Mouse (Mus musculus): Measurements from ENCODE around the gene Ksr2. TPM values are rescaled to one million over a fixed set of nuclear protein-coding genes. Genes with fewer than 3 reads are reported as not detected.

Ksr2 gene
- polyA plus RNA-seq, 1 experiment from 2014 or later, result 0.09 TPM

- no peaks in the 10 kb centered on the region for H3K36me3 ChIP-seq (ENCODE audit: control insufficient read depth, insufficient read depth, low read length)
- no peak overlapping the region for H3K27ac ChIP-seq (ENCODE audit: low read length)
- no peak overlapping the region for H3K9ac ChIP-seq (ENCODE audit: low read length)
- H3K9me3 ChIP-seq (ENCODE audit: control insufficient read depth, low read length), result no peaks in the 10 kb centered on the region; the same call in 1 of the 2 replicates
- no peak overlapping the region for H3K4me2 ChIP-seq (ENCODE audit: low read depth, low read length)
- H3K4me1 ChIP-seq (replicated peaks; ENCODE audit: control insufficient read depth, insufficient read depth, low read length), result no peaks in the 10 kb centered on the region
- ATAC-seq (ENCODE audit: low read depth), result no peak
- H3K27me3 ChIP-seq (ENCODE audit: control insufficient read depth, insufficient read depth, low read depth, low read length), result no peaks in the 10 kb centered on the region
- 28% methylated on average over 3 of the region's 3 CpGs for WGBS
- no peak overlapping the region for H3K4me3 ChIP-seq (ENCODE audit: low read length)
Observed at GRCm38 (mm10) chr5:117688738-117689137, 274.9 kb downstream of the Ksr2 start.

DNA sequence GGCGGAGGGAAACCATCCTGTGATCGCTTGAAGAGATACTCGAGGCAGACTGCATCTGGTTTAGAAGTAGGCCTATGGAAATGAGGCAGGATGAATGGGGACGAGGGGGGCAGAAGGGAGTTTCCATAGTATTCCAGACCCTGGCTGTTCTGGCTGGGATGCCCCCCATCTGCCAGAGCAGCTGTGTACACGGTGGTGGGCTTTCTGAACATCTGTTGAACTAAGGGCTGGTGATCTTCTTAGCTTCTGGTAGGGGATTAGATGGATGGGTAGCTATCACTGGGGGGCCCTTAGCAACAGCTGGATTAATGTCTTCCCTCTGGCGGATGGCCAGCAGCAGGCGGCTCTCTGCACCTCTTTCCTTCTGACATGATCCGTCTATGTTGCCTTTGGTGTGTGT is 276.0 kb downstream of the Ksr2 start:
- no peak for ATAC-seq (ENCODE audit: low read depth)
- H3K36me3 ChIP-seq (ENCODE audit: control insufficient read depth, insufficient read depth, low read length), result no peaks in the 10 kb centered on the region
- no peaks in the 10 kb centered on the region for H3K27me3 ChIP-seq (ENCODE audit: control insufficient read depth, insufficient read depth, low read depth, low read length)
- H3K9ac ChIP-seq (ENCODE audit: low read length), result no peak overlapping the region
- H3K4me2 ChIP-seq (ENCODE audit: low read depth, low read length), result no peak overlapping the region
- no peak overlapping the region for H3K27ac ChIP-seq (ENCODE audit: low read length)
- 50% methylated on average over 8 of the region's 8 CpGs for WGBS
- no peaks in the 10 kb centered on the region for H3K9me3 ChIP-seq (ENCODE audit: control insufficient read depth, low read length)
- H3K4me3 ChIP-seq (ENCODE audit: low read length), result no peak overlapping the region
- no peaks in the 10 kb centered on the region; the same call in 1 of the 2 replicates for H3K4me1 ChIP-seq (replicated peaks; ENCODE audit: control insufficient read depth, insufficient read depth, low read length)

DNA sequence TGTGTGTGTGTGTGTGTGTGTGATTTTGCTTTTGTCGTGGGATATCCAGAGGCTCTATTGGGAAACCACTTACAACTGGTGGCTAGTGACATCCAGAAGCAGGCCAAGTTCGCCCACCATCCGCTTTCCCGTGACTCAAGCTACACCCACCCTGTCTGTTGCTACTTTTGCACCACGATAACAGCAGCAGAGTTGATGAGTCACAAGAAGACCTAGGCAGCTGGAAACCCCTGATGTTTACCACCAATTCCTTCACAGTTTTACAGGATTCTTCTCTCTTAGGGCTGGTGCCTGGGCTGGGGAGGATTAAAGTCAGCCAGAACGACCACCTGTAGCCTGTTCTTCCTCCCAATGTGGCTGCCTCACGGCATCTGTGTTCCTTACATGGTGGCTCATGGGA is 277.5 kb downstream of the Ksr2 start:
- Histone ChIP-seq H3K4me1 (replicated peaks; ENCODE audit: control insufficient read depth, insufficient read depth, low read length) (no peaks in the 10 kb centered on the region; the same call in 1 of the 2 replicates), H3K27ac (ENCODE audit: low read length) (no peak overlapping the region), H3K4me3 (ENCODE audit: low read length) (no peak overlapping the region), H3K27me3 (ENCODE audit: control insufficient read depth, insufficient read depth, low read depth, low read length) (no peaks in the 10 kb centered on the region), H3K36me3 (ENCODE audit: control insufficient read depth, insufficient read depth, low read length) (no peaks in the 10 kb centered on the region), H3K9ac (ENCODE audit: low read length) (no peak overlapping the region), H3K4me2 (ENCODE audit: low read depth, low read length) (no peak overlapping the region), H3K9me3 (ENCODE audit: control insufficient read depth, low read length) (no peaks in the 10 kb centered on the region)
- no peak for ATAC-seq (ENCODE audit: low read depth)
- 73% methylated on average over 7 of the region's 7 CpGs for WGBS

DNA sequence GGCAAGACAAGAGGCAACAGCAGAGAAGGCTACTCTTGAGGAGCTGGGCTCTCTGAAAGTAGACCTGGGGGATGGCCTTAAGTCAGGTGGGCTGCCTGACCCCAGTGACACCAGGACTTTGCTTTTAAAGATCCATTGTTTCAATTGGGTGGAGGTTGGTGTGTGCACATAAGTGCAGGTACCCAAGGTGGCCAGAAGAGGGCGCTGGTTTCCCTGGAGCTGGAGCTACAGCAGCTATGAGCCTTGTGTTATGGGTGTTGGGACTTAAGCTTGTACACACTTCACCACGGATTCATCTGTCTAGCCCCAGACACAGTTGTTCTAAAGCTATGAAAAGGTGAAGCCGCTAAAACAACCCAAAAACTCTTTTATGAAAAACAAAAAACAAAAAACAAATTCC is 279.8 kb downstream of the Ksr2 start:
- 76% methylated on average over 3 of the region's 3 CpGs for WGBS
- no peak overlapping the region for H3K9ac ChIP-seq (ENCODE audit: low read length)
- H3K4me2 ChIP-seq (ENCODE audit: low read depth, low read length), result no peak overlapping the region
- H3K27me3 ChIP-seq (ENCODE audit: control insufficient read depth, insufficient read depth, low read depth, low read length), result no peaks in the 10 kb centered on the region
- no peak for ATAC-seq (ENCODE audit: low read depth)
- no peaks in the 10 kb centered on the region for H3K36me3 ChIP-seq (ENCODE audit: control insufficient read depth, insufficient read depth, low read length)
- no peaks in the 10 kb centered on the region; the same call in 1 of the 2 replicates for H3K4me1 ChIP-seq (replicated peaks; ENCODE audit: control insufficient read depth, insufficient read depth, low read length)
- no peaks in the 10 kb centered on the region for H3K9me3 ChIP-seq (ENCODE audit: control insufficient read depth, low read length)
- no peak overlapping the region for H3K4me3 ChIP-seq (ENCODE audit: low read length)
- H3K27ac ChIP-seq (ENCODE audit: low read length), result no peak overlapping the region

- Histone ChIP-seq H3K4me1 (replicated peaks; ENCODE audit: control insufficient read depth, insufficient read depth, low read length) (no peaks in the 10 kb centered on the region; the same call in 1 of the 2 replicates), H3K27ac (ENCODE audit: low read length) (no peak overlapping the region), H3K9ac (ENCODE audit: low read length) (no peak overlapping the region), H3K36me3 (ENCODE audit: control insufficient read depth, insufficient read depth, low read length) (no peaks in the 10 kb centered on the region), H3K27me3 (ENCODE audit: control insufficient read depth, insufficient read depth, low read depth, low read length) (no peaks in the 10 kb centered on the region), H3K4me3 (ENCODE audit: low read length) (no peak overlapping the region), H3K4me2 (ENCODE audit: low read depth, low read length) (no peak overlapping the region), H3K9me3 (ENCODE audit: control insufficient read depth, low read length) (no peaks in the 10 kb centered on the region)
- no peak for ATAC-seq (ENCODE audit: low read depth)
- WGBS, result 10% methylated on average over 11 of the region's 11 CpGs
Observed at GRCm38 (mm10) chr5:117694632-117695031, 280.8 kb downstream of the Ksr2 start.

GRCm38 (mm10) chr5:117696366-117696765 is 282.6 kb downstream of the Ksr2 start:
- H3K27me3 ChIP-seq (ENCODE audit: control insufficient read depth, insufficient read depth, low read depth, low read length), result no peaks in the 10 kb centered on the region
- 70% methylated on average over 8 of the region's 8 CpGs for WGBS
- no peak overlapping the region for H3K9ac ChIP-seq (ENCODE audit: low read length)
- H3K9me3 ChIP-seq (ENCODE audit: control insufficient read depth, low read length), result no peaks in the 10 kb centered on the region
- no peak overlapping the region for H3K4me2 ChIP-seq (ENCODE audit: low read depth, low read length)
- no peak overlapping the region for H3K4me3 ChIP-seq (ENCODE audit: low read length)
- no peaks in the 10 kb centered on the region for H3K36me3 ChIP-seq (ENCODE audit: control insufficient read depth, insufficient read depth, low read length)
- H3K27ac ChIP-seq (ENCODE audit: low read length), result no peak overlapping the region
- ATAC-seq (ENCODE audit: low read depth), result no peak
- H3K4me1 ChIP-seq (replicated peaks; ENCODE audit: control insufficient read depth, insufficient read depth, low read length), result no peaks in the 10 kb centered on the region; the same call in 1 of the 2 replicates

DNA sequence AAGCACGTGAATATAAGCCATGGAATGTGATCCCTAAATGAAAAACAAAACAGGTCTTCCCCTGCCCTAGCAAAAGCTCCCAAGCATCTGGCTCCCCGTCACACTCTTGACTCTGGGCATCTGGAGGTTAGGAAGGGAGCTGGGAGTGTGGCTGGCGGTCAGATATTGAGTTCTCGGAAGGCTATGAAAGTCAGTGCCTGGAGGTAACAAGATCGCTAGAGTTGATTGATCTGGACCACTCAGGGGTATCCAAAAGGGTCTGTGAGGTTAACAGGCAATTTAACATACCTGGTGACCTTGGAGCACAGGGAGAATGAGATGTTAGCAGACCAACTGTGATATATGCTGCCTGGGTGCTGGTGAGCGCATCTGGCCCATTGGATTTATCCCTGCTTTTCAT is 283.8 kb downstream of the Ksr2 start:
- H3K4me1 ChIP-seq (replicated peaks; ENCODE audit: control insufficient read depth, insufficient read depth, low read length), result no peaks in the 10 kb centered on the region; the same call in 1 of the 2 replicates
- H3K36me3 ChIP-seq (ENCODE audit: control insufficient read depth, insufficient read depth, low read length), result no peaks in the 10 kb centered on the region
- H3K27me3 ChIP-seq (ENCODE audit: control insufficient read depth, insufficient read depth, low read depth, low read length), result no peaks in the 10 kb centered on the region
- ATAC-seq (ENCODE audit: low read depth), result no peak
- H3K4me3 ChIP-seq (ENCODE audit: low read length), result no peak overlapping the region
- no peak overlapping the region for H3K4me2 ChIP-seq (ENCODE audit: low read depth, low read length)
- 77% methylated on average over 6 of the region's 6 CpGs for WGBS
- H3K9ac ChIP-seq (ENCODE audit: low read length), result no peak overlapping the region
- H3K9me3 ChIP-seq (ENCODE audit: control insufficient read depth, low read length), result no peaks in the 10 kb centered on the region
- no peak overlapping the region for H3K27ac ChIP-seq (ENCODE audit: low read length)

DNA sequence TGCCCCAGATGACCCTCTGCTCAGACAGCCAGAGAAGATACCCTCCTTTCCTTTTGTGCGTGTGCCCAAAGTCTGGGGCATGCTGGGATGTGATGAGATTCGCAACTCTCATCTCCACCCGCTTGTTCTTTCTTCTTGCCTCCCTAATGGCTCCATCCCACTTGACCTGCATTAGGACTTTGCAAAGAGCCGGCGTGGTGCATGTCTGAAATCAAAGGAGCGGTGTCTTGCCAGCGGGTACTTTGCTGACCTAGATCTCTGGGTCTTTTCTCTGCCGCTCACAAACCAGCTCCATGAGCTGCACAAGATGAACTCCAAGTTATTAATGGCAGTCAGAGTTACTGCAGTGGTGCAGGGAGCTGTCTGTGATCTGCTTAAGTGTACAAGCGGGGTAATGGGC is 290.6 kb downstream of the Ksr2 start:
- no peak for ATAC-seq (ENCODE audit: low read depth)
- Histone ChIP-seq H3K4me2 (ENCODE audit: low read depth, low read length) (no peak overlapping the region), H3K27ac (ENCODE audit: low read length) (no peak overlapping the region), H3K4me3 (ENCODE audit: low read length) (no peak overlapping the region), H3K27me3 (ENCODE audit: control insufficient read depth, insufficient read depth, low read depth, low read length) (no peaks in the 10 kb centered on the region), H3K9ac (ENCODE audit: low read length) (no peak overlapping the region), H3K4me1 (replicated peaks; ENCODE audit: control insufficient read depth, insufficient read depth, low read length) (peaks cover 3% of the 10 kb centered on the region; the same call in 1 of the 2 replicates), H3K36me3 (ENCODE audit: control insufficient read depth, insufficient read depth, low read length) (no peaks in the 10 kb centered on the region), H3K9me3 (ENCODE audit: control insufficient read depth, low read length) (0 out of 2 replicates have a peak, but pooled peaks cover 3% of the 10 kb centered on the region)
- WGBS, result 65% methylated on average over 9 of the region's 9 CpGs

- 44% methylated on average over 11 of the region's 11 CpGs for WGBS
Observed at GRCm38 (mm10) chr5:117706633-117707032, 292.8 kb downstream of the Ksr2 start.

GRCm38 (mm10) chr5:117709306-117709705 is 295.5 kb downstream of the Ksr2 start:
- no peak overlapping the region for H3K9ac ChIP-seq (ENCODE audit: low read length)
- no peak overlapping the region for H3K27ac ChIP-seq (ENCODE audit: low read length)
- H3K4me2 ChIP-seq (ENCODE audit: low read depth, low read length), result no peak overlapping the region
- H3K4me1 ChIP-seq (replicated peaks; ENCODE audit: control insufficient read depth, insufficient read depth, low read length), result peaks cover 9% of the 10 kb centered on the region
- H3K4me3 ChIP-seq (ENCODE audit: low read length), result no peak overlapping the region
- ATAC-seq (ENCODE audit: low read depth), result no peak
- no peaks in the 10 kb centered on the region for H3K36me3 ChIP-seq (ENCODE audit: control insufficient read depth, insufficient read depth, low read length)
- H3K9me3 ChIP-seq (ENCODE audit: control insufficient read depth, low read length), result 0 out of 2 replicates have a peak, but pooled peaks cover 3% of the 10 kb centered on the region
- 57% methylated on average over 6 of the region's 6 CpGs for WGBS
- no peaks in the 10 kb centered on the region for H3K27me3 ChIP-seq (ENCODE audit: control insufficient read depth, insufficient read depth, low read depth, low read length)

More at GRCm38 (mm10) chr5:117706633-117707032, 292.8 kb downstream of the Ksr2 start:
- Histone ChIP-seq H3K27ac (ENCODE audit: low read length) (no peak overlapping the region), H3K4me3 (ENCODE audit: low read length) (no peak overlapping the region), H3K36me3 (ENCODE audit: control insufficient read depth, insufficient read depth, low read length) (no peaks in the 10 kb centered on the region), H3K9ac (ENCODE audit: low read length) (no peak overlapping the region), H3K27me3 (ENCODE audit: control insufficient read depth, insufficient read depth, low read depth, low read length) (no peaks in the 10 kb centered on the region), H3K4me1 (replicated peaks; ENCODE audit: control insufficient read depth, insufficient read depth, low read length) (peaks cover 6% of the 10 kb centered on the region; the same call in 1 of the 2 replicates), H3K4me2 (ENCODE audit: low read depth, low read length) (no peak overlapping the region), H3K9me3 (ENCODE audit: control insufficient read depth, low read length) (0 out of 2 replicates have a peak, but pooled peaks cover 3% of the 10 kb centered on the region)
- no peak for ATAC-seq (ENCODE audit: low read depth)

Data from lung, embryonic 16.5 days (tissue).